Mouse (Mus musculus): ENCODE data around the gene Ifna7.
"Not testable (repeated sequence)": the region's sequence is repeated elsewhere in the genome, so short reads cannot be mapped to it uniquely, and the experiment has no call there.

Ifna7 gene

GRCm38 (mm10) chr4:88815928-88816327, at the start of gene Ifna7:
TSS of gene Ifna7 (plus strand) at chr4:88816228.
- DNase-seq (ENCODE audit: low read depth), result no peak

- not testable (repeated sequence) for DNase-seq (ENCODE audit: low read depth)
Measured at GRCm38 (mm10) chr4:88773534-88773933, 42.5 kb upstream of the Ifna7 start, which contains the start of gene Gm13290. TSS of gene Gm13290 (plus strand) at chr4:88773834.

- not testable (repeated sequence) for DNase-seq (ENCODE audit: low read depth)
Measured at GRCm38 (mm10) chr4:88776622-88777021, 39.4 kb upstream of the Ifna7 start, which contains the start of gene Gm13289. TSS of gene Gm13289 (plus strand) at chr4:88776922.

GRCm38 (mm10) chr4:88779550-88779949, 36.5 kb upstream of the Ifna7 start, which contains the start of gene Gm13272:
TSS of gene Gm13272 (plus strand) at chr4:88779850.
- not testable (repeated sequence) for DNase-seq (ENCODE audit: low read depth)

GRCm38 (mm10) chr4:88780320-88780719, 35.7 kb upstream of the Ifna7 start:
- DNase-seq (ENCODE audit: low read depth), result not testable (repeated sequence)

- DNase-seq (ENCODE audit: low read depth), result not testable (repeated sequence)
Measured at GRCm38 (mm10) chr4:88781831-88782230, 34.2 kb upstream of the Ifna7 start, which contains the start of gene Ifnz. TSS of gene Ifnz (plus strand) at chr4:88782131.

GRCm38 (mm10) chr4:88782335-88782734, 33.7 kb upstream of the Ifna7 start:
- DNase-seq (ENCODE audit: low read depth), result not testable (repeated sequence)

- DNase-seq (ENCODE audit: low read depth), result not testable (repeated sequence)
Measured at GRCm38 (mm10) chr4:88785409-88785808, 30.6 kb upstream of the Ifna7 start, which contains the start of gene Gm13276. TSS of gene Gm13276 (plus strand) at chr4:88785709.

GRCm38 (mm10) chr4:88788402-88788801, 27.6 kb upstream of the Ifna7 start, which contains the start of gene Gm13277:
TSS of gene Gm13277 (plus strand) at chr4:88788632.
- not testable (repeated sequence) for DNase-seq (ENCODE audit: low read depth)

GRCm38 (mm10) chr4:88791250-88791649, 24.8 kb upstream of the Ifna7 start, which contains the start of gene Gm13278:
TSS of gene Gm13278 (plus strand) at chr4:88791550.
- not testable (repeated sequence) for DNase-seq (ENCODE audit: low read depth)

GRCm38 (mm10) chr4:88793936-88794675, 21.9 kb upstream of the Ifna7 start, which contains the start of gene Gm13275:
TSS of gene Gm13275 (plus strand) at chr4:88794487.
- not testable (repeated sequence) for DNase-seq (ENCODE audit: low read depth)

GRCm38 (mm10) chr4:88797097-88797496, 18.9 kb upstream of the Ifna7 start, which contains the start of gene Gm13279:
TSS of gene Gm13279 (plus strand) at chr4:88797397.
- not testable (repeated sequence) for DNase-seq (ENCODE audit: low read depth)

GRCm38 (mm10) chr4:88799365-88799764, 16.7 kb upstream of the Ifna7 start, which contains the start of gene Gm13285:
TSS of gene Gm13285 (plus strand) at chr4:88799665.
- not testable (repeated sequence) for DNase-seq (ENCODE audit: low read depth)

- DNase-seq (ENCODE audit: low read depth), result not testable (repeated sequence)
Measured at GRCm38 (mm10) chr4:88802954-88803353, 13.1 kb upstream of the Ifna7 start, which contains the start of gene Gm13287. TSS of gene Gm13287 (plus strand) at chr4:88803254.

GRCm38 (mm10) chr4:88805231-88805630, 10.8 kb upstream of the Ifna7 start, which contains the start of gene Gm13288:
TSS of gene Gm13288 (plus strand) at chr4:88805531.
- not testable (repeated sequence) for DNase-seq (ENCODE audit: low read depth)

- not testable (repeated sequence) for DNase-seq (ENCODE audit: low read depth)
Measured at GRCm38 (mm10) chr4:88805761-88806160, 10.3 kb upstream of the Ifna7 start.

GRCm38 (mm10) chr4:88819659-88820058, 3.6 kb downstream of the Ifna7 start, which contains the start of gene Ifna11:
TSS of gene Ifna11 (plus strand) at chr4:88819959.
- no peak for DNase-seq (ENCODE audit: low read depth)

- no peak for DNase-seq (ENCODE audit: low read depth)
Measured at GRCm38 (mm10) chr4:88822995-88823394, 7.0 kb downstream of the Ifna7 start.

- DNase-seq (ENCODE audit: low read depth), result not testable (repeated sequence)
Measured at GRCm38 (mm10) chr4:88827116-88827515, 11.1 kb downstream of the Ifna7 start, which contains the start of gene Ifna6. TSS of gene Ifna6 (plus strand) at chr4:88827416.

GRCm38 (mm10) chr4:88830523-88830922, 14.5 kb downstream of the Ifna7 start:
- no peak for DNase-seq (ENCODE audit: low read depth)

GRCm38 (mm10) chr4:88835225-88835624, 19.2 kb downstream of the Ifna7 start, which contains the start of gene Ifna5:
TSS of gene Ifna5 (plus strand) at chr4:88835525.
- DNase-seq (ENCODE audit: low read depth), result not testable (repeated sequence)

- DNase-seq (ENCODE audit: low read depth), result no peak
Measured at GRCm38 (mm10) chr4:88838828-88839227, 22.8 kb downstream of the Ifna7 start.
